Mouse (Mus musculus): ENCODE data around the gene Numbl.

DNA sequence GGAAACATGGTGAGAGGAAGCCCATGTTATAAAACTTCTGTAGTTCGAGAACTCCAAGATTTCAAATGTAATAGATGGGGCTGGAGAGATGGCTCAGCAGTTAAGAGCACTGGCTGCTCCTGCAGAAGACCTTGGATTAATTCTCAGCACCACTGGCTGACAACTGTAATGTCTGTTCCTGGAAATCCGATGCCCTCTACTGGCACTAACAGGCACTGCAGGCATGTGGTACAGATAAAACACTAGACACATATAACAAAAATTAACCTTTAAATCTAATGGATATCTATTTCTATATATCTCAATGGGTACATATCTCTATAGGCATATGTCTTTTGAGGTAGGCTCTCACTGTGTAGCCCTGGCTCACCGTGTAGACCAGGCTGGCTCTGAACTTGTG lies 56.2 kb downstream of the Numbl start:
- TF ChIP-seq CTCF (IDR thresholded peaks at IDR 0.05; ENCODE audit: borderline replicate concordance, control insufficient read depth, extremely low read depth, insufficient read depth, low read length, poor library complexity) (no peak), POLR2A (IDR thresholded peaks at IDR 0.05; ENCODE audit: control insufficient read depth, extremely low read depth, insufficient read depth, low read length, poor library complexity) (no peak)

All from thymus, adult 2 months (tissue).